Mouse (Mus musculus) heart, postnatal 10 days (tissue): Measurements from ENCODE around the gene Ccdc174. TPM values are rescaled to one million over a fixed set of nuclear protein-coding genes. Genes with fewer than 3 reads are reported as not detected.

Experiments
- DNase-seq, 2 experiments: peaks; one replicate each; pipeline ENCODE4 v3.0.0; 2021
- intact Hi-C: fragments of 180-260 bp; cut with DNase I; formaldehyde crosslinking; loops from one replicate; pipeline ENCODE4 v1.15.1; 2025
- total RNA-seq, 2 experiments: library from RNA; stranded (reverse); gene quantifications; 2 replicates each; pipeline ENCODE4 v1.2.3; 2021

The Ccdc174 gene
- total RNA-seq, 2 experiments from 2014 or later: 11.4 to 14.0 TPM

GRCm38 (mm10) chr6:91914011-91914410, 36.2 kb downstream of the Ccdc174 start:
- intact Hi-C loops: no loop called here
- DNase-seq: no peak

DNA sequence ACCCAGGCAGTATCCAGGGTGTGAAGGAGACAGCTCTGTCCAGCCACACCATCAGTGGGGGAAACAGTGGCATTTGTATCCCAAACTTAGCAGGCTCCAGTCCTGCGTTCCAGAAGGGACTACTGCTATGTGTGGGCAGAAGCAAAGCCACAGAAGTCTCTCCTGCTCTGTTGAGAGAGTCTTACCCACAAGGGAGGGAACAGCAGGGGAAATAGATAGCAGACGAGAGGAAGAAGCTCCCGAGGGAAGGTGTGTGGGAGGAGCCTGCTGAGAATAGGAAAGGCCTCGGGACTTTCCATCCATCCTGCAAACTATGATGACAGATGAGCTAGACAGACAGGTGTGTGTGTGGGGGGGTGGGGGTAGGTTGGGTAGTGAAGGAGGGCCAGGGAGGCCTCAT, 39.4 kb downstream of the Ccdc174 start:
- DNase-seq: no peak
- intact Hi-C loops: no loop called here

- intact Hi-C loops: no loop called here
- DNase-seq: no peak
Observed at GRCm38 (mm10) chr6:91917716-91918115, 39.9 kb downstream of the Ccdc174 start.

DNA sequence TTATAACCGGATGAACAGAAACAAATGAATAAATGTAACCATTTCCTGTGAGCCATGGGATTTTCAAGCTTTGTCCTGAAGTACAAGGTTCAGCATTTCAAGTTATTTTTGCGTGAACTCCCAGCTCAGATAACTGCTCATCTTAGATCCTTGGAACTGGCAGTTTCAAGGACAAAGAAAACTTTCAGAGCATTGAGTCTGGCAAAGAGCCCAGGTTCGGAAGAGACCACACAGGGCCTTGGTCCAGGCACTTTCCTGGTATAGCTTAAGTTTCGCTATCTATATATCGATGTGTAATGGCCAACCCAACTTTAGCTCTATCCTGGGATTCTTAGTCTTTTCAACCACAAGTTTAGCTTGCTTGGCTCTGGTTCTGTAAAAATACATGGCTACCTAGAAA, 53.4 kb downstream of the Ccdc174 start:
- DNase-seq: no peak
- intact Hi-C loops: no loop called here

- no peak for DNase-seq
- intact Hi-C loops: no loop called here
Observed at GRCm38 (mm10) chr6:91938491-91938890, 60.6 kb downstream of the Ccdc174 start.

- intact Hi-C loops: no loop called here
- no peak for DNase-seq
Observed at GRCm38 (mm10) chr6:91948426-91948825, 70.6 kb downstream of the Ccdc174 start.

Other genes with a start within 250 kb of the Ccdc174 start
- 100 to 1,000 TPM; 160 to 173 TPM for gene Slc6a6, start 194.0 kb upstream of the Ccdc174 start, total RNA-seq
- gene Grip2, start 50.8 kb upstream of the Ccdc174 start, total RNA-seq: 10 to 100 TPM; 10.2 to 21.4 TPM
- 1 to 10 TPM in 1 of 2 experiments, under 1 TPM in 1; 0.67 to 1.1 TPM for gene 4930590J08Rik, start 24.8 kb downstream of the Ccdc174 start, total RNA-seq
- gene Fgd5, start 100.8 kb downstream of the Ccdc174 start, total RNA-seq: 10 to 100 TPM; 34.1 to 38.2 TPM
- gene Nr2c2, start 213.3 kb downstream of the Ccdc174 start, total RNA-seq: 10 to 100 TPM; 40.7 to 40.8 TPM